Mouse (Mus musculus): ENCODE data around the gene Ankle1. TPM values are rescaled to one million over a fixed set of nuclear protein-coding genes. Genes with fewer than 3 reads are reported as not detected.
"Not testable (repeated sequence)": the region's sequence is repeated elsewhere in the genome, so short reads cannot be mapped to it uniquely, and the experiment has no call there.

Ankle1 gene
- total and polyA plus RNA-seq, 3 experiments = 0.48 to 3.4 (median 0.58) TPM

DNA sequence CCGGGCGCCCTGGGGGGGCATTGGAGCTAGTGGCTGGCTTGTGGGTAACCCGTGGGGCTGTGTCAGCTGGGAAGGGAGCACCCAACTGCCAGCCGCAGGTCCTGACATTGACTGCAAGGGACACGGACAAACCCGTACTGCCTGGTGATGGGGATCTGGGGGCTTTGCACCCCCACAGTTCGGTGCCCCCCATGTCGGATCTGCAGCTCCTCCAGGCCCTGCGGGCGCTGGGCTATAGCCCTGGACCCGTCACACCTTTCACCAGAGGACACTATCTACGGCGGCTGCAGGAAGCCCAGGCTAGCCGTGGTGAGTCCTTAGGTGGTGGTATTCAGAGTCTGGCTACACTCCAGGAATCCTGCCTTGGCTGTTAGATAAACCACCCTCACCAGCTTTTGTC is 1.6 kb downstream of the Ankle1 start:
- DNase-seq = no peak

DNA sequence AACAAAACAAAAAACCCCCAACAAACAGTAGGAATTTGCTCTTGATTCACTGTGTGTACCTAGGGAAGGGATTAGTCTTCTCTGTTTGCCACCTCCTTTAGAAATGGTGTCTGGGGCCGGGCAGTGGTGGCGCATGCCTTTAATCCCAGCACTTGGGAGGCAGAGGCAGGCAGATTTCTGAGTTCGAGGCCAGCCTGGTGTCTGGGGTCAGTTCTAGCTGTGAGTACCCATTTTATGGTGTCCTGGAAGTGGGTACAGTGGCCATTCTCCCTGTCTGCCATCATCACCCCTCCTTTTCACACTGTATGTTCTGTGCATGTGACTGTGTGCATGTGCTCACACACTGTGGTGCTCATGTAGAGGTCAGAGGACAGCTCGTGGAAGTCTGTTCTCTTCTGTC is 2.4 kb downstream of the Ankle1 start:
- DNase-seq = no peak

DNA sequence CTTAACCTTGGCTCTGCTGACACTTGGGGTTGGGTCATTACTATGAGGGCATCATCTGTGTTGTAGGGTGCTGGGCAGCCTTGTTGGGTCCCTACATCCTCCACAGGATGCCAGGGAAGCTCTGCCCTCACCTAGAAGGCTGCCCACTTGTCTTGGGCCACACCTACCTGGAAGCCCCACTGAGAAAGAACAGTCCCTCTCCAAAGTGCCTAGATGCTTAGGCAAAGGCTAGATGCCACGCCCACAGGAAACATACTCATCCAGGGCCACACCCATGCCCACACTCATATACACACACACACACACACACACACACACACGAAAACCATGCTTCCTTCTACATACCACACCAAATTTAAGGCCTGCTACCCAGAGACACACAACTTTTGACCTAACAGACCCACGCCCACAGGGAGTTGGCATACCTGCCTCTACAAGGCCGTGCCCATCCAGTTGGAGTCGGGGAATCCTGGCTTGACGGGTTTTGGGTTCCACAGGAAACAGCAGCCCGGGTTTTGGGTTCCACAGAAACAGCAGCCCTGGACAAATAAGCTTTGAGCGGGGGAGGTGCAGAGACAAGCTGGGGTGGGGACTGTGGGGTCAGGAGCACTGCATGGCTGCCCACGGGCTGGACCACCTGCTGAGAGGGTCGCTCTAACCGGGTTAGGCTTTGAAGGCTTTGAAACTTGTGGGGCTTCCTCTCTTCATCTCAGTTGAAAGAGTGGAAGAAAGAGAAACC is 5.9 kb downstream of the Ankle1 start:
- DNase-seq = no peak

GRCm38 (mm10) chr8:71422121-71422520 is 16.3 kb downstream of the Ankle1 start:
- no peak for DNase-seq

DNA sequence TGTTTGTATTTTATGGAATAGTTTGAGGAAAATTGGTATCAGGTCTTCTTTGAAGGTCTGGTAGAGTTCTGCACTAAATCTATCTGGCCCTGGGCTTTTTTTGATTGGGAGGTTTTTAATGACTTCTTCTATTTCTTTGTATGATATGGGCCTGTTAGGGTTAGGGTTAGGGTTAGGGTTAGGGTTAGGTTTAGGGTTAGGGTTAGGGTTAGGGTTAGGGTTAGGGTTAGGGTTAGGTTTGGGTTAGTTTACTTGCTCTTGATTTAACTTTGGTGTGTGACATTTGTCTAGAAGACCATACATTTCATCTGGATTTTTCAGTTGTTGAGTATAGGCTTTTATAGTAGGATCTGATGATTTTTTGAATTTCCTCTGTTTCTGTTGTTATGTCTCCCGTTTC is 27.1 kb downstream of the Ankle1 start:
- not testable (repeated sequence) for DNase-seq

- DNase-seq = no peak
Measured at GRCm38 (mm10) chr8:71437041-71437440, 31.2 kb downstream of the Ankle1 start.

- DNase-seq = peak; percentile 49
Measured at GRCm38 (mm10) chr8:71441404-71441803, 35.6 kb downstream of the Ankle1 start.

DNA sequence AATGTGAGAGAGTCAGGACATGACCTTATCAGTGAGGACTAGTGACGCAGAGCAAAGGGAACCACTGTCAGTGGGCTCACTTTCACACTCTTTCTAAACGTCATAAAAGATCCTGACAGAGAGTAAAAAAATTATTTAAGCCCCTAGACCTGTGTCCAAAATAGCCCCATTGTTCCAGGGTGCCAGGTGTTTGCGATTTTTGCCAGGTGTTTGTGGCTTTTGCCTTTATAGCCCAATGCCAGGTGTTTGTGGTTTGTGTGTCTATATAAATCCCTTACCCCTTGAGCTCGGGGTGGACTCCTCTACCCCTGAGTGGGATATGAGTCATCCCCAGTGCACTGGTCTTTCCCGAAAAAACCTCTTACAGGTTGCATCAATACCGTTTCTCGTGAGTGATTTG is 39.3 kb downstream of the Ankle1 start:
- no peak for DNase-seq

- no peak for DNase-seq
Measured at GRCm38 (mm10) chr8:71451337-71451736, 45.5 kb downstream of the Ankle1 start.

GRCm38 (mm10) chr8:71451777-71452176 is 46.0 kb downstream of the Ankle1 start:
- no peak for DNase-seq

- no peak for DNase-seq
Measured at GRCm38 (mm10) chr8:71452669-71453068, 46.9 kb downstream of the Ankle1 start.

DNA sequence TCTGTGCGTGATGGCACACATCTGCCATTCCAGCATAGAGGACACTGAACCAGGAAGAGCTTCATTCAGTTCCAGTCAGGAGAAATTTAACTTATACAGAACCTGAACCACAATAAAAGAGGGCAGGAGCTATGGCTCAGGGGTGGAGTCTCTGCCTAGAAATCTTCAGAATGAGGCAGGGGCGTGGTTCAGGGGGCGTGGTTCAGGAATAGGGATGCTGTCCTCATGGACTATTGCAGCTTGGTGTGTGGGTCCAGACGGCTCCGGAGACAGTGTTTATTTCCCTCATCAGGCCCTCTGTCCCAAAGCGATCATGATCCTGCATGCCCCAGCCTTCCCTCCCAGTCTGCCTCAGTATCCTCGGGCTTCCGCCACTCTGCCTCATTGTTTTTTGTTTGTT is 48.9 kb downstream of the Ankle1 start:
- no peak for DNase-seq

GRCm38 (mm10) chr8:71456906-71457305 is 51.1 kb downstream of the Ankle1 start:
- DNase-seq = no peak

DNA sequence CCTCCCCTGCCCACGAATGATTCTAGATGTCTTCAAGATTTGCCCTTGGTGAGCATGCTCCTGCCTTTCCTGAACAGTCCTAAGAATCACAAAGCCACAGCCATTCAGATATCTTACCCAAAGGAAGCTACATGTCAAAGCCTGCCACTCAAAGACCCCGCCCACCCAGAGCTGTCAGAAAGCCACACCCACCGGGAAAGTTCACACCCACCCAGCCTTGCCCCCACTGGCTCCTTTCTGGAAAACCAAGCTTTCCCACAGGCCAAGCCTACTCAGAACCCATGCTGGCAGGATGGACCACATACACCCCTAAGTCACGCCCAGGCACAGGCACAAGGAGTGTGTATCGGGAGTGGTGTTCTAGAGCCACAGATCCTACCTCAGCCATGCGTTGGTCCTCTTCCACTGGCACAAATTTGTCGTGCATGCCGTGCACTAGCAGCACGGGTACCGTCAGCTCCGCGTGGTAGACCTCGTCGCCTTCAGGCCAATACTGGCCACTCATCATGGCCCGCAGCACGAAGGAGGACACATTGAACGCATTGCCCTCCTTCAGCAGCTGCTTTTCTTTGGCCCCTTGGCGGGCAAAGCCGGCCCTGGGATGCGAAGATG is 52.0 kb downstream of the Ankle1 start:
- DNase-seq = no peak

Other genes starting within 250 kb of the Ankle1 start
- gene Myo9b, start 133.3 kb upstream of the Ankle1 start, total RNA-seq (2021) = 10 to 100 TPM; 32.6 to 34.1 TPM
- gene Myo9b, start 133.3 kb upstream of the Ankle1 start, polyA plus RNA-seq (2012; rRNA removed) = 19.2 and 24.3 TPM in 2 replicates
- 10 to 100 TPM; 12.7 to 19.5 TPM for gene Haus8, start 133.1 kb upstream of the Ankle1 start, total RNA-seq (2021)
- 3.7 and 4.7 TPM in 2 replicates for gene Haus8, start 133.1 kb upstream of the Ankle1 start, polyA plus RNA-seq (2012; rRNA removed)
- 100 to 1,000 TPM; 167 to 218 TPM for gene Use1, start 39.2 kb upstream of the Ankle1 start, total RNA-seq (2021)
- 69.3 and 79.6 TPM in 2 replicates for gene Use1, start 39.2 kb upstream of the Ankle1 start, polyA plus RNA-seq (2012; rRNA removed)
- 10 to 100 TPM; 16.5 to 17.8 TPM for gene Ocel1, start 34.7 kb upstream of the Ankle1 start, total RNA-seq (2021)
- 32.1 and 36.1 TPM in 2 replicates for gene Ocel1, start 34.7 kb upstream of the Ankle1 start, polyA plus RNA-seq (2012; rRNA removed)
- 10 to 100 TPM; 49.7 to 71.5 TPM for gene Nr2f6, start 24.1 kb upstream of the Ankle1 start, total RNA-seq (2021)
- gene Nr2f6, start 24.1 kb upstream of the Ankle1 start, polyA plus RNA-seq (2012; rRNA removed) = 335 and 389 TPM in 2 replicates
- 10 to 100 TPM; 11.9 to 16.8 TPM for gene Ushbp1, start 10.2 kb upstream of the Ankle1 start, total RNA-seq (2021)
- 40.1 and 58.8 TPM in 2 replicates for gene Ushbp1, start 10.2 kb upstream of the Ankle1 start, polyA plus RNA-seq (2012; rRNA removed)
- 100 to 1,000 TPM; 106 to 119 TPM for gene Babam1, start 9.1 kb upstream of the Ankle1 start, total RNA-seq (2021)
- 143 and 164 TPM in 2 replicates for gene Babam1, start 9.1 kb upstream of the Ankle1 start, polyA plus RNA-seq (2012; rRNA removed)
- gene Abhd8, start 57.6 kb downstream of the Ankle1 start, total RNA-seq (2021) = 10 to 100 TPM; 52.1 to 64.4 TPM
- 220 and 223 TPM in 2 replicates for gene Abhd8, start 57.6 kb downstream of the Ankle1 start, polyA plus RNA-seq (2012; rRNA removed)
- gene Mrpl34, start 58.9 kb downstream of the Ankle1 start, total RNA-seq (2021) = 100 to 1,000 TPM; 130 to 133 TPM
- gene Mrpl34, start 58.9 kb downstream of the Ankle1 start, polyA plus RNA-seq (2012; rRNA removed) = 230 and 261 TPM in 2 replicates
- 10 to 100 TPM; 54.7 to 76.7 TPM for gene Dda1, start 63.2 kb downstream of the Ankle1 start, total RNA-seq (2021)
- 129 and 149 TPM in 2 replicates for gene Dda1, start 63.2 kb downstream of the Ankle1 start, polyA plus RNA-seq (2012; rRNA removed)
- gene Ano8, start 80.0 kb downstream of the Ankle1 start, total RNA-seq (2021) = 10 to 100 TPM in 1 of 2 experiments, 1 to 10 TPM in 1; 9.9 to 16.4 TPM
- gene Ano8, start 80.0 kb downstream of the Ankle1 start, polyA plus RNA-seq (2012; rRNA removed) = 44.9 and 54.6 TPM in 2 replicates
- 10 to 100 TPM; 15.6 to 26.7 TPM for gene Gtpbp3, start 82.1 kb downstream of the Ankle1 start, total RNA-seq (2021)
- 58.3 and 77.4 TPM in 2 replicates for gene Gtpbp3, start 82.1 kb downstream of the Ankle1 start, polyA plus RNA-seq (2012; rRNA removed)
- gene Plvap, start 105.7 kb downstream of the Ankle1 start, total RNA-seq (2021) = 100 to 1,000 TPM; 198 to 219 TPM
- gene Plvap, start 105.7 kb downstream of the Ankle1 start, polyA plus RNA-seq (2012; rRNA removed) = 559 and 580 TPM in 2 replicates
- not detected for gene Ccdc194, start 119.7 kb downstream of the Ankle1 start, total RNA-seq (2021)
- gene Ccdc194, start 119.7 kb downstream of the Ankle1 start, polyA plus RNA-seq (2012; rRNA removed) = not detected in 2 replicates
- 10 to 100 TPM; 63.1 to 98.6 TPM for gene Bst2, start 131.4 kb downstream of the Ankle1 start, total RNA-seq (2021)
- 457 and 528 TPM in 2 replicates for gene Bst2, start 131.4 kb downstream of the Ankle1 start, polyA plus RNA-seq (2012; rRNA removed)
- 10 to 100 TPM; 64.7 to 74.4 TPM for gene Mvb12a, start 136.9 kb downstream of the Ankle1 start, total RNA-seq (2021)
- 230 and 237 TPM in 2 replicates for gene Mvb12a, start 136.9 kb downstream of the Ankle1 start, polyA plus RNA-seq (2012; rRNA removed)
- 1 to 10 TPM; 4.1 to 6.8 TPM for gene Tmem221, start 152.9 kb downstream of the Ankle1 start, total RNA-seq (2021)
- 31.6 and 35.2 TPM in 2 replicates for gene Tmem221, start 152.9 kb downstream of the Ankle1 start, polyA plus RNA-seq (2012; rRNA removed)
- 1 to 10 TPM; 1.2 to 1.6 TPM for gene Nxnl1, start 160.6 kb downstream of the Ankle1 start, total RNA-seq (2021)
- 0.26 and 0.54 TPM in 2 replicates for gene Nxnl1, start 160.6 kb downstream of the Ankle1 start, polyA plus RNA-seq (2012; rRNA removed)
- 100 to 1,000 TPM; 195 to 212 TPM for gene Slc27a1, start 162.9 kb downstream of the Ankle1 start, total RNA-seq (2021)
- 479 and 725 TPM in 2 replicates for gene Slc27a1, start 162.9 kb downstream of the Ankle1 start, polyA plus RNA-seq (2012; rRNA removed)
- 100 to 1,000 TPM; 125 to 142 TPM for gene Pgls, start 186.2 kb downstream of the Ankle1 start, total RNA-seq (2021)
- 675 and 694 TPM in 2 replicates for gene Pgls, start 186.2 kb downstream of the Ankle1 start, polyA plus RNA-seq (2012; rRNA removed)
- 1 to 10 TPM; 2.1 to 2.5 TPM for gene Fam129c, start 191.6 kb downstream of the Ankle1 start, total RNA-seq (2021)
- gene Fam129c, start 191.6 kb downstream of the Ankle1 start, polyA plus RNA-seq (2012; rRNA removed) = 2.0 and 2.5 TPM in 2 replicates
- 10 to 100 TPM; 53.3 to 60.8 TPM for gene Colgalt1, start 205.0 kb downstream of the Ankle1 start, total RNA-seq (2021)
- gene Colgalt1, start 205.0 kb downstream of the Ankle1 start, polyA plus RNA-seq (2012; rRNA removed) = 201 and 217 TPM in 2 replicates

Measured in adrenal gland, adult 2 months (tissue).